Mouse (Mus musculus) lung, embryonic 15.5 days (tissue): Measurements from ENCODE around the gene Akap6. TPM values are rescaled to one million over a fixed set of nuclear protein-coding genes. Genes with fewer than 3 reads are reported as not detected.

Experiments used
- ATAC-seq: fragments of 200-750 bp; cut with Nextera tagmentation; 2 replicates; pipeline ENCODE4 v1.8.0; 2017; ENCODE audit warnings: moderate number of reproducible peaks, borderline replicate concordance; ENCODE audit not compliant: low FRiP score, low TSS enrichment; ENCODE audit errors: extremely low read depth
- H3K27ac ChIP-seq: fragments of 300-500 bp; sonication (generic); 2 replicates; pipeline ENCODE4 v1.5.1; 2015; ENCODE audit warnings: moderate library complexity, mild to moderate bottlenecking, inconsistent platforms
- H3K27me3 ChIP-seq: fragments of 300-500 bp; sonication (generic); 2 replicates; pipeline ENCODE4 v1.6.1; 2015; ENCODE audit warnings: inconsistent platforms
- H3K36me3 ChIP-seq: fragments of 300-500 bp; sonication (generic); 2 replicates; pipeline ENCODE4 v1.6.1; 2015; ENCODE audit warnings: inconsistent platforms
- H3K4me1 ChIP-seq: fragments of 300-500 bp; sonication (generic); 2 replicates; pipeline ENCODE4 v1.6.1; 2015; ENCODE audit warnings: inconsistent platforms
- H3K4me2 ChIP-seq: fragments of 300-500 bp; sonication (generic); 2 replicates; pipeline ENCODE4 v1.6.1; 2015; ENCODE audit warnings: inconsistent platforms, mild to moderate bottlenecking, moderate library complexity
- H3K4me3 ChIP-seq: fragments of 300-500 bp; sonication (generic); 2 replicates; pipeline ENCODE4 v1.5.1; 2015; ENCODE audit warnings: mild to moderate bottlenecking, inconsistent platforms
- H3K9ac ChIP-seq: fragments of 300-500 bp; sonication (generic); 2 replicates; pipeline ENCODE4 v1.6.1; 2015; ENCODE audit warnings: inconsistent platforms
- H3K9me3 ChIP-seq: fragments of 300-500 bp; sonication (generic); 2 replicates; pipeline ENCODE4 v1.6.1; 2016; ENCODE audit warnings: inconsistent platforms
- WGBS: fragments of 180-500 bp; shearing (Covaris S2); methylation state at CpG from one replicate; pipeline ENCODE4 v1.1.7; 2015; 5-methylcytosine and 5-hydroxymethylcytosine counted together
- polyA plus RNA-seq: library from polyadenylated mRNA; unstranded; fragments of >200 nt; fragmentation: Nextera tagmentation; extraction: Ambion mirVana; gene quantifications from 2 replicates; pipeline ENCODE4 v1.2.1, GENCODE M21; 2015

Gene Akap6
- polyA plus RNA-seq, 1 experiment from 2014 or later: 0.89 TPM

DNA sequence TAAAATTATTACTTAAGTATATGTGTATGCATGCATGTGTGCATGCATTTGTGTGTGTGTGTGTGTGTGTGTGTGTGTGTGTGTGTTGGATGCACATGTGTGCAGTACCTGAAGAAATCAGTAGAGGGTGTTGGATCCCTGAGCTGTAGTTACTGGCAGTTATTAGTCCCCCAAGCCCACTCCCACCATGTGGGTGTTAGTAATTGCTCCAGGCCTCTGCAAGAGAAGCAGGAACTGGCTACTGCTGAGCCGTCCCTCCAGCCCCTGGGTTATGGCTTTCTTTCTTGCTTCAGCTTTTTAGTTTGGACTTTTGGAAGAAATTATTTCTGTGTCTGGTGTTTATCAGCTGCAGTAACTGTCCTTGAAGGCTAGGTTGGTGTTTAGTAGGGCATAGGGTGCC, 156.9 kb downstream of the Akap6 start:
- no peaks in the 10 kb centered on the region for H3K9me3 ChIP-seq
- no peak overlapping the region for H3K27ac ChIP-seq
- H3K36me3 ChIP-seq: no peaks in the 10 kb centered on the region
- H3K9ac ChIP-seq: no peak overlapping the region
- no peaks in the 10 kb centered on the region for H3K4me1 ChIP-seq
- H3K4me3 ChIP-seq: no peak overlapping the region
- ATAC-seq: no peak
- 88% methylated on average over 1 of the region's 1 CpGs for WGBS
- H3K27me3 ChIP-seq: no peaks in the 10 kb centered on the region
- H3K4me2 ChIP-seq: no peak overlapping the region

DNA sequence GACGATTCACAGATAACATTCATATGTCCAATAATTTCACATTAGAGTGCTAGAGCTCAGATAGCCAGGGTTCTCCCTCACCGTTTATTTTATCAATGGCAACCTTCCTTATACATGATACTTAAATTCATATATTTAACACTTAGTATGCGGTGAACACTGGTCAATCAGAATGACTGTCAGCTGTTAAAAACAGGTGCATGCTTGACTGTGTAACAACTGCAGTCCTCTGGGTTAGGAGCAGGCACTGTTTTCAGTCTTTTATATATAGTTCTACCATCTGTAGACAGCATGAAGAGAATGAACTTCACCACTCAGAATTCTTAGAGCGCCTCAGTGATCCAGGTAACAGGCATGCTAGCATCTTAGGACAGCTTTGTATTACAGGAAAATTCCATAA, 158.1 kb downstream of the Akap6 start:
- Histone ChIP-seq H3K9ac (no peak overlapping the region), H3K4me2 (no peak overlapping the region), H3K27ac (no peak overlapping the region), H3K36me3 (no peaks in the 10 kb centered on the region), H3K4me1 (no peaks in the 10 kb centered on the region), H3K9me3 (no peaks in the 10 kb centered on the region), H3K4me3 (no peak overlapping the region), H3K27me3 (no peaks in the 10 kb centered on the region)
- ATAC-seq: no peak
- WGBS: 82% methylated on average over 4 of the region's 4 CpGs

- Histone ChIP-seq H3K27ac (no peak overlapping the region), H3K4me1 (no peaks in the 10 kb centered on the region), H3K27me3 (no peaks in the 10 kb centered on the region), H3K36me3 (no peaks in the 10 kb centered on the region), H3K9ac (no peak overlapping the region), H3K4me2 (no peak overlapping the region), H3K4me3 (no peak overlapping the region), H3K9me3 (no peaks in the 10 kb centered on the region; the same call in 1 of the 2 replicates)
- ATAC-seq: no peak
- WGBS: 70% methylated on average over 3 of the region's 3 CpGs
Observed at GRCm38 (mm10) chr12:52861922-52862321, 162.7 kb downstream of the Akap6 start.

GRCm38 (mm10) chr12:52868000-52868624, 168.9 kb downstream of the Akap6 start:
- Histone ChIP-seq H3K4me1 (no peaks in the 10 kb centered on the region), H3K4me3 (no peak overlapping the region), H3K36me3 (no peaks in the 10 kb centered on the region), H3K9ac (no peak overlapping the region), H3K9me3 (no peaks in the 10 kb centered on the region; the same call in 1 of the 2 replicates), H3K27me3 (no peaks in the 10 kb centered on the region), H3K4me2 (peak overlapping the region; percentile 35; the same call in 1 of the 2 replicates), H3K27ac (peak overlapping the region; percentile 72)
- ATAC-seq: peak; percentile 93; the same call in 1 of the 2 replicates
- WGBS: 15% methylated on average over 8 of the region's 8 CpGs

DNA sequence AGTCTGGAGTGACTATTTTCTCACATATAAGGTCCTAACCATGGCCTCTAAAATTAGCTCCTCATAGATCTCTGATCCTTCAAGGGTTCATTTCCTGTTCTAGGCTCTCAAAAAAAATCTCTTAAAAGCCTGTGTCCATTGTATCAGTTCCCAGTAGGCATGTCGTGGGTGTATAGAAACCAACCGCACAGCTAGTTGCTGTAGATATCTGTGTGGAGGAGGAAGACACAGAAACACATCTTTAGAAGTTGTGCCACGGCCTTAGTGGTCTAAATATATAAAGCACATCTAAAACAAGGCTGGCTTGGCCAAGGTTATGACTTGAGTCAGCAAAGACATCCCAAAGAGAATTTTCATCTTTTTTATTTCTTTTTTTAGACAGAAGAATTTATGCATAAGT, 172.4 kb downstream of the Akap6 start:
- 77% methylated on average over 3 of the region's 3 CpGs for WGBS
- Histone ChIP-seq H3K27ac (no peak overlapping the region), H3K4me3 (no peak overlapping the region)

DNA sequence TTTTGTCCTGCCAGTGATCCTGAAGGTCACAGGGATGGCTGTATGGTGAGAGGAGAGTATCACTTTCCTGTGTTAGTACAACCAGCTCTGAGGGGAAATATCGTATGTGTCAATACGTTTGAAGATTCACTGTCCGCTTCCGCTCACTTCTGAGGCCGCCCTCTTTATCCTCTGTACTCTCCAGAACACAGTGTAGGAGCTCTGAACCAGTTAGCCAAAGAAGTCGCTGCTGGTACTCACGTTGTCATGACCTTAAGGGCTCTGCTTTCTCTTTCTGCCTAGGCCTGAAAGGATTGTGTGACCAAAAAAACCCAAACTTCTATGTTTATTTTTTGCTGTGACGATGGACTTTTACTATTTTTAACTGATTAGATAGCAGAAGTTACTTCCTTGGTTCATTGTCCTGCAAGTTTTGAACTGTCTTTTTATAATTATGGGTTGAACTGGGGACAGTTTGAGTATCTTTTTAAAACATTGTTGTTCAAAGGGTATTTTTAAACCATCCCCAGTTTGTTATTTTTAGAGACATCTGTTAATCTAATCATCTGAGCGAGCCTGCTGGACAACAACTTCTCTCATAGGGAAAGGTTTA, 175.2 kb downstream of the Akap6 start:
- no peak overlapping the region for H3K4me2 ChIP-seq
- no peak overlapping the region for H3K9ac ChIP-seq

More for the DNA sequence above, 172.4 kb downstream of the Akap6 start:
- Histone ChIP-seq H3K9me3 (no peaks in the 10 kb centered on the region), H3K36me3 (no peaks in the 10 kb centered on the region), H3K27me3 (no peaks in the 10 kb centered on the region), H3K9ac (no peak overlapping the region), H3K4me1 (0 out of 2 replicates have a peak, but pooled peaks cover 3% of the 10 kb centered on the region), H3K4me2 (no peak overlapping the region)
- ATAC-seq: no peak

GRCm38 (mm10) chr12:52876065-52876464, 176.9 kb downstream of the Akap6 start:
- ATAC-seq: no peak
- no peak overlapping the region for H3K4me3 ChIP-seq
- H3K4me1 ChIP-seq: 0 out of 2 replicates have a peak, but pooled peaks cover 3% of the 10 kb centered on the region
- no peaks in the 10 kb centered on the region for H3K9me3 ChIP-seq
- no peaks in the 10 kb centered on the region for H3K36me3 ChIP-seq
- 71% methylated on average over 4 of the region's 4 CpGs for WGBS
- H3K4me2 ChIP-seq: no peak overlapping the region
- no peak overlapping the region for H3K27ac ChIP-seq
- H3K27me3 ChIP-seq: no peaks in the 10 kb centered on the region
- H3K9ac ChIP-seq: no peak overlapping the region

More for the DNA sequence above, 175.2 kb downstream of the Akap6 start:
- no peaks in the 10 kb centered on the region for H3K9me3 ChIP-seq
- H3K27ac ChIP-seq: no peak overlapping the region
- 52% methylated on average over 9 of the region's 9 CpGs for WGBS
- H3K4me1 ChIP-seq: 0 out of 2 replicates have a peak, but pooled peaks cover 3% of the 10 kb centered on the region
- H3K36me3 ChIP-seq: no peaks in the 10 kb centered on the region
- no peak for ATAC-seq
- no peak overlapping the region for H3K4me3 ChIP-seq
- H3K27me3 ChIP-seq: no peaks in the 10 kb centered on the region

DNA sequence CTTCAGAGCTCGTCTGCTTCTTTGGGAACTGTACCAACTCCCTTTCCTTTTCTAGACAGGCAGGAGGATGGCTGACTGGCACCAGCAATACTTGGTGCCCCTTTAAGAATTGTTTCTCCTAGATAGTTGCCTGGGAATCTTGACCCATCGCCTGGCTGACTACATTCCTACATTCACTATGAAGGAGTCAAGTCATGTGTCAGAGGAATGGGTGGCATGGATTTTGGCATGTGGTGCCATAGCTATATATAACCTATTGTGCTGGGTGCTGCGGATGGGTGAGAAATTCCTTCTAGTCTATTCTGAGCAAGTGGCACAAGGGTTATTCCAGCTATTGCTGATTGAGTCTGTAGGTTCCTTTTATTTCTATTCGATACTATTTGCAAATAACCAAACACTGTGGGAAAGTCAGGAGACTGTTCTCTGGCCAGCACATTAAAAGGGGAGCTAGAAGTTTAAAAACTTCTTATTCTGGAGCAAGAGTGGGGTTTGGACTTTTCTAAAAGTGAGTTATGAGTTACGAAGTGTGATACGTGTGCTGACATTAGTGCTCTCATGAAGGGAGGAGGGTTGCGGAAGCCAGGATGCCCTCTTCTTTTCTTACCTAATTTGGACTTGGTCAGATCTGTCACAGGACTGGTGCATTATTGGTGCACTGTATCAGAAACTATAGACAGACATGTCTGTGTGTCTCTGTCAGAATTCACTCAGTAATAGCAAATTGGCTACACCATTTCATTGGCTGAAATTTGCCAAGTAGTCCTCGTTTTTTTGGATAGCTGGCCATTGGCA, 178.0 kb downstream of the Akap6 start:
- H3K4me3 ChIP-seq: no peak overlapping the region
- no peak for ATAC-seq
- WGBS: 78% methylated on average over 8 of the region's 8 CpGs

GRCm38 (mm10) chr12:52879324-52879723, 180.1 kb downstream of the Akap6 start:
- WGBS: 58% methylated on average over 8 of the region's 8 CpGs
- no peak overlapping the region for H3K4me2 ChIP-seq
- H3K4me3 ChIP-seq: no peak overlapping the region
- no peak overlapping the region for H3K9ac ChIP-seq
- H3K9me3 ChIP-seq: no peaks in the 10 kb centered on the region
- peak; percentile 83 for ATAC-seq
- H3K27me3 ChIP-seq: no peaks in the 10 kb centered on the region
- H3K27ac ChIP-seq: no peak overlapping the region
- H3K36me3 ChIP-seq: no peaks in the 10 kb centered on the region
- H3K4me1 ChIP-seq: 0 out of 2 replicates have a peak, but pooled peaks cover 1% of the 10 kb centered on the region

More for the DNA sequence above, 178.0 kb downstream of the Akap6 start:
- Histone ChIP-seq H3K4me1 (0 out of 2 replicates have a peak, but pooled peaks cover 3% of the 10 kb centered on the region), H3K9ac (no peak overlapping the region), H3K36me3 (no peaks in the 10 kb centered on the region), H3K27ac (no peak overlapping the region), H3K9me3 (no peaks in the 10 kb centered on the region), H3K27me3 (no peaks in the 10 kb centered on the region), H3K4me2 (no peak overlapping the region)

- H3K4me1 ChIP-seq: peaks cover 8% of the 10 kb centered on the region; the same call in 1 of the 2 replicates
- no peak for ATAC-seq
- H3K4me2 ChIP-seq: no peak overlapping the region
- WGBS: 80% methylated on average over 7 of the region's 7 CpGs
- H3K4me3 ChIP-seq: no peak overlapping the region
- H3K36me3 ChIP-seq: no peaks in the 10 kb centered on the region
- H3K27me3 ChIP-seq: no peaks in the 10 kb centered on the region
- H3K9me3 ChIP-seq: no peaks in the 10 kb centered on the region
- H3K9ac ChIP-seq: no peak overlapping the region
- H3K27ac ChIP-seq: no peak overlapping the region
Observed at GRCm38 (mm10) chr12:52892519-52892918, 193.3 kb downstream of the Akap6 start.

DNA sequence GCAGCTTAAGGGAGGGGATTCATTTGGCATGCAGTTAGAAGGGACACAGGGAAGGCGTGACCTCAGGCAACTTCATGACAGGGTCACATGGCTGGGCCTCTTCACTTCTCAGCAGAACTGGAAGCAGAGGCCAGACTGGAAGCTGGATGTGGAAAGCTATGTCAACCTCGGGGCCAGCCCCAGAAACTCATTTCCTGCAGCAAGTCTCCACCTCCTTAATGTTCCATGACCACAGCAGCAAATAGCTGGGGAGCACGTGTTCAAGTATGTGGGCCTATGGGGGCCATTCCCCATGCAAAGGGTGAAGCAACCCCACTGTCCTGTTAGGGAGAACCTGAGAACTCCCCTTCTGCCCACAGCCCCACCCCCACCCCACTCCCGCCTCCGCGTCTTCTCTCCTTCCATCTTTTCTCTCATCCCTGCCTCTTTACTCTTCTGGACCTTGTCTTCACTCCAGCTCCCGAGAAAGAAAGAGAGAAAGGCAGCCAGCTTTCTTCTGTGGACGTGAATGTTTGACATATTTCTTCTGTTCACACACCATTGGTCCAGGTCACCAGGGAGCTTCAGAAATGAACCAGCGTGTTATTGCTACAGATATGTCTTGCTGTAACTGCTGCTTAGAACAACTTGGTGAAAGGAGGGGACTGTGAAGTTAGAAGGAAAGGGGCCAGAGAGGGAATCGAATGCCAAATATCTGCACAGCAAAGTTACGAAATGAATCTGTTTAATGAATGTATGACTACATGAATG, 194.6 kb downstream of the Akap6 start:
- ATAC-seq: peak; percentile 50; the same call in 1 of the 2 replicates
- no peaks in the 10 kb centered on the region for H3K27me3 ChIP-seq
- H3K4me2 ChIP-seq: no peak overlapping the region
- no peak overlapping the region for H3K9ac ChIP-seq
- H3K4me1 ChIP-seq: peaks cover 8% of the 10 kb centered on the region; the same call in 1 of the 2 replicates
- no peak overlapping the region for H3K4me3 ChIP-seq
- 55% methylated on average over 11 of the region's 11 CpGs for WGBS
- no peaks in the 10 kb centered on the region for H3K36me3 ChIP-seq
- H3K27ac ChIP-seq: peak overlapping the region; percentile 35
- no peaks in the 10 kb centered on the region for H3K9me3 ChIP-seq
